Mouse (Mus musculus) left cerebral cortex, postnatal 25 days (tissue): ENCODE data around the gene Abhd10. TPM values are rescaled to one million over a fixed set of nuclear protein-coding genes. Genes with fewer than 3 reads are reported as not detected.

Experiments
- DNase-seq, 2 experiments: peaks; one replicate each; pipeline ENCODE4 v3.0.0; 2022; ENCODE audit warnings: low spot score in 2 of 2, mixed read lengths in 1 of 2
- intact Hi-C: fragments of 180-260 bp; cut with DNase I; formaldehyde crosslinking; loops from one replicate; pipeline ENCODE4 v1.15.1; 2025
- total RNA-seq, 2 experiments: library from RNA; stranded (reverse); gene quantifications; 2 replicates each; pipeline ENCODE4 v1.2.3; 2021

Abhd10 gene
- total RNA-seq, 2 experiments from 2014 or later, result 23.0 to 25.4 TPM

DNA sequence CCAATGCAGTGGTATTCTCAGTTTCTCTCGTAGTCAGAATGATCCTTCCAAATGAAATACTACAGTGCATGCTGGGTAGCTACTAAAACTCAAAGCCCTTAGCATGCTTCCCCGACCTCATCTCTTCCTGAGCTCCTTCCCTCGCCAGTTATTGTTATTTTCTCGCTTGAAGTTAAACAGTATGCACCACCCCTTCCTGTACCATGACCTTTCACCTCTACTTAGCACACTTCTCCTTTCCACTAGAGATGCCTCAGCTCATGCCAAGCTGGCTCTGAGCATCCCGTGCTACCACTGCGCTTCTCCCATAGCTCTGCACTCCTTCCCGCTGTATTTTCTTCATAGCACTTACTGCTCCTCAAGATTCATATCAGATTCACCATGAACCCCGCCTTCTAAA, 4.9 kb downstream of the Abhd10 start:
- intact Hi-C loops, result no loop called here
- no peak for DNase-seq

DNA sequence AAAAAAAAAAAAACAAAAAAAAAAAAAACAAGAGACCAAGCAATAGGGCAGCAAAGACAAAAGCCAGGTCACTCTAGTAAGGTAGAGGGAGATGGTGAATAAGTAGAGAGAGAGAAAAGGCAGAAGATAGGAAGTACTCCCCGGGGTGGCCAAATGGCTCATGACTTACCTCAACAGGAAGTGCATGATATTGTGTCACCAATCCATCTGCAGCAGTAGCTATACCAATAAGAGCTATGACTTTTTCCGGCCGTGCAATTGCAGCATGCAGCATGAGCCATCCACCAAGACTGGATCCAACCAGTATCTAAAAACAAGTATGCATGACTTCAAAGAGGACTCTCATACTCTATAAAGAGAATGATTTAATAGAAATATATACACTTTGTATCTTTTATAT, 6.0 kb downstream of the Abhd10 start:
- intact Hi-C loops, result no loop called here
- DNase-seq, result no peak

DNA sequence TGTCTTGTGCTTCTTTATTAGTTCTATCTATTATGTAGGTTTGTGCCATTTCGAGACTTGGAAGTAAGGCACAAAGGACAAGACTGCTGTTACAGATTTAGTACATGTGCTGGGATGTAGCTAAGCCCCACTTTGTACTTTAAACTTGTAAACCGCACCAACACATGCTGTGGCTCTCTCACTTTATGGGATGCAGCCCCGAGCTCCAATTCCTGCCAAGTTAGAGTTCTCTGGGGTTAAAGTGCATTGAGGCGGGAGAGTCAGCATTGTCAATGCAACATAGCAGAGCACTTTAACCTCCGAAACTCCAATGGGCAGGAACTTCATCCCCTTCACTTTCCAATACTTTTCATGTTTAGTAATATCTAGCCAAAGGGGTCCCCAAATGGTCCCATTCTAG, 13.6 kb downstream of the Abhd10 start:
- intact Hi-C loops, result no loop called here
- no peak for DNase-seq

- intact Hi-C loops, result loop anchor here (1.0 kb wide), 1 partner anchor 18 kb away; the partner anchor contains the start of gene Abhd10
These were observed 18.0 kb downstream of the Abhd10 start for GRCm38 (mm10) chr16:45724742-45725102.

DNA sequence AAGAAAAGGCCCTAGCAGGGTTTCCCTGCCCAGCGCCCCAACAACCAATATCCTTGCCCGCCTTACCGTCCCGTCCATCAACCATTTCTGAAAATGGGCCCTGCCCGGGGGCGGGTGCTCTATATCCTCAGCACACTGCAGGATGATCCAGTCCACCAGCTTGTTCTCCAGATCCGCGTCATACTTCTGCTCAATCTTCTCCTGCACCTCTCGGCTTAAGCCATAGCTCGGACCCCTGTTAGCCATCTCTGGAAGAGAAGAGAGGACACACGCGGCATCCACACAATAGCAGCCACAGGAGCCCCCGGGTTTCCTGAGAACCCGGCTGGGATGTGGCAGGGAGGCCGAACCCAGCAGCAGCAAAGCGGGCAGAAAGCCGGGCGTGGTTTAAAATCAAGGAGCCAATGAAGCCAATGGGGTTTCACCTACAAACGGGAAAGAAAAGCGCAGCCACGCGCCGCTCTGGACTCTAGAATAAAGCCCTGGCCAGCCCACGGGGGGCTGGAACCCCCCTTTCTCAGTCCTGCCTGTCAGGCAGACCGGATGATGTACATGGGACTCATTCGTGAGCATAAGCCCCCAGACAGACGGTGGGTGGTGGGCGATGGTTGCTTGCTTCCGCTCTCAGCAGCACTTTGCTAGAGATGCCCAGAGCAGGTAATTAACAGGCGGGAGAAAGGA, 18.6 kb downstream of the Abhd10 start, which contains the start of gene Tagln3:
TSS of gene Tagln3 (minus strand) at position 548 of the 681 bp plus-strand sequence.
- intact Hi-C loops, result loop anchor here (1.0 kb wide), 1 partner anchor 18 kb away; the partner anchor contains the start of gene Abhd10
- peak; percentile 83 to 89 for DNase-seq

More at GRCm38 (mm10) chr16:45724742-45725102, 18.0 kb downstream of the Abhd10 start:
- DNase-seq, result no peak

GRCm38 (mm10) chr16:45723172-45723901, 19.4 kb downstream of the Abhd10 start:
- intact Hi-C loops, result loop anchor here (2.0 kb wide), 1 partner anchor 33 kb away; no protein-coding TSS in a partner anchor
- peak; percentile 42 to 63 for DNase-seq

GRCm38 (mm10) chr16:45722460-45722951, 20.2 kb downstream of the Abhd10 start:
- intact Hi-C loops, result loop anchor here (2.0 kb wide), 1 partner anchor 32 kb away; no protein-coding TSS in a partner anchor
- peak; percentile 50 to 76 for DNase-seq

DNA sequence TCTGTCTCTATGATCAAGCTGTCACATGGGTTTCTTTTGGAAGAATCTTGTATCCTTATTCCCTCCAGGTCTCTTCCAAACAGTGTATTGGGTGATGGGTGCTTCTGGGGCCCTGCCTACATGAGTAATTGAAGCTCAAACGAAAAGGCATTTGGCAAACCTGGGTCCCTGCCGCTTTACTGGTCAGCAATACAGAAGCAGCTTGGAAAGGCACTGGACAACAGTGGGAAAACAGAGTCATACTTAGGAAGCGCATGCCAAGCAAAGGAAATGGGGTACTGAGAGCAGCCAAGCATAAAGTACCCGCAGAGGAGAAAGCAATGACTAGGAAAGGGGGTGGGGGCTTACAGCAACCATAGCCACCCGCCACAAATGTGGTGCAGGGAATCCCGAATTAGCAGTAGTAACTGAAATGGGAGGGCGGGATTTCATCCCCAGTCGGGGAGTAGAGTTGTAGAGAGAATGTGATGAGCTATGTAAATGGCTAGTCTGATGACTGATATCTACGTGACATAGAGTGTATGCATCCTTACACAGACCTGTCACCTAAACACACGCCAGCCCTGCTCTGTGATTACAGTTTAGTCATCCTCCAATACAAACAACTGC, 22.6 kb downstream of the Abhd10 start:
- intact Hi-C loops, result no loop called here
- no peak for DNase-seq

DNA sequence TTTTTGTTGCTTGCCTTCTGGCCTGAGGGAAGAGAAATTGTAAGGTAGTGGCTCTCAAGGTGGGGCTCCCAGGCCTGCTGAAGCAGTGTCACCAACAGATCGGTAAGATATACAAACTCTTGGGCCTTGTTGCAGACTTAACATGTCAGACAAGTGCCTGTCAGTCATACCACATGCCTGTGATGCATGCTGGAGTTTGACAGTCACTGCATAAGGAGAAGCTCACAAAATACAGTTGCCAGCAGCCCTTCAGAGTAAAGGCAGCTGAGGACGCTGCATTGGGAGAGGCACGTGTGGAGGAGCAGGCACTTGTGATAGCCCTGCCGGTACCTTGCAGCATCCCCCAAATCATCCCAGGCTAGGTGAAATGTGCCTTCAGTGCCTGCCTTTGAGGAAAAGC, 24.5 kb downstream of the Abhd10 start:
- no peak for DNase-seq
- intact Hi-C loops, result no loop called here

GRCm38 (mm10) chr16:45714489-45715150, 28.1 kb downstream of the Abhd10 start:
- intact Hi-C loops, result no loop called here
- peak in 1 of 2 experiments; percentile 53 for DNase-seq

GRCm38 (mm10) chr16:45713878-45714277, 28.9 kb downstream of the Abhd10 start:
- no peak for DNase-seq
- intact Hi-C loops, result no loop called here

GRCm38 (mm10) chr16:45713261-45713660, 29.5 kb downstream of the Abhd10 start:
- no peak for DNase-seq
- intact Hi-C loops, result no loop called here

DNA sequence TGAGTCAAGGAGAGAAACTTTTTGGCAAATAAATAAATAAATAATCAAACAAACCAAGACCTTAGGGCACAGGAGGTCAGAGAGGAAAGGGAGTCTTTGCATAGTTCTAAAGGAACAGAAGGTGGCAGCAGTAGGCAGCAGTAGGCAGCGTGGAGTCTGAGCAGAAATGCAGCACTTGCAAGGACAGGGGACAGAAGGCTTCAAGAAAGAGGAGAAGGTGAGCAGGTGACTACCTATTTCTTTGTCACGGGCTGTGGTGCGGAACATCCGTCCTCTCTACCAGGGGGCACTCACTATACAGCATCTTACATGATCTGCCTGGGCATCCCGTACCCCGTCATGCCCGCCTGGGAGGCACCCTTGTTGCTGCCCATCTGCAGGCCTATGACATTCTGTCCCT, 31.5 kb downstream of the Abhd10 start:
- peak in 1 of 2 experiments; percentile 25 for DNase-seq

DNA sequence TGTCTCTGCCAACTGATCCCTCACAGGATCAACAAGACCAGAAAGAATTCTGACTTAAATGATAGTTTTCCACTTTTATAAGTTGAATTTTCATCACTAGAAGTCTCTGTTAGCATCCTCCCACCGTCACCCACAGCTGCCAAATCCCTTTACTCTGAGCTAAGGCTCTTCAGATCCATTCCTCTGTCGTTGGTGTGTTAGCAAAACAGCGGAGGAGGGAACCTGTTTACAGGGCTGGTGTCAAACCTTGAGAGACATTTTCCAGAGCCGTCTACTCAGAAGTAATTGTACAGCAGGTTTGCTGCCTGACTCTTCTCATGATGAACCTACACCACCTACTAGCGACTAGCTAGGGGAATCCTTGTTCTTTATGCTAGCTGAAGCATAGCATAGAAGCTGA, 43.5 kb downstream of the Abhd10 start:
- intact Hi-C loops, result no loop called here
- DNase-seq, result no peak

More for the DNA sequence above, 31.5 kb downstream of the Abhd10 start:
- intact Hi-C loops, result no loop called here

DNA sequence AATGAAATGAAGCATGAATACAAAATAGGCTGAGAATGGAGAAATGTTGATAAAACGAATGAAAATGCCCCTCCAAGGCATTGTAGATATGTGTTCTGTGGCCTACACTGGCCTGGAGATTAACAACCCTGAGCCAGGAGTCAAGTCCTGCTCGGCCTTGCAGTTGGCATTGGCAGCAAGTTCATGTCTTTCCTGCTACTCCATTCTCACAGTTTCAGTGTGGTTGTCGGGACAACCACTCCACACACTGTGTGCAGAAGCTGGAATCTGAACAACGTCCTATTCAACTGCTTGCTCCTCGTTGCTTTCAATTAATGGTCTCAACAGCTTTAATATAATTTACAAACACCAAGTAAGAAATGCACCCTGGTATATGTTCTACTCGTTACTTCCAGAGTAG, 44.8 kb downstream of the Abhd10 start:
- intact Hi-C loops, result no loop called here
- no peak for DNase-seq

- DNase-seq, result no peak
- intact Hi-C loops, result no loop called here
These were observed 47.2 kb downstream of the Abhd10 start for GRCm38 (mm10) chr16:45695445-45696160.

DNA sequence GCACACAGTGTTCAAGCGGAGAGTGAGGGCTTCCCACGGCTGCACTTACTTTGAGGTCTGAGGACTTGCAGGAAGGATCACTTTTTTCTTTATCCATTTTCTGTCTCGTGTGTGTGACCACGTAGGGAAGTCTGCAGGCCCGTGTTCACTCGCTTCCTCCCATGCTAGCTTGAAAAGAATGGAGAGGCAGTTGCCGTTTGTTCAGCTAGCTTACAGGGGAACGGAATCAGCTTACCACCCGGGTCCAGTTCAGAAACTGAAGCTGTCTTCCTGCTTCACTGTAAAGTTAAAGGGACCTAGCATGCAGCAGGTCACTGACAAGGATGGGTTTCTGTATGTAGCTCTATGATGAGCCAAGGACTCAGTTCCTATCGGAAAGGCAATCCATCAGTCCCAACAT, 49.2 kb downstream of the Abhd10 start, which contains the start of gene Tmprss7:
TSS of gene Tmprss7 (minus strand) at position 101 of the 400 bp plus-strand sequence.
- DNase-seq, result no peak
- intact Hi-C loops, result no loop called here

GRCm38 (mm10) chr16:45692851-45693250, 49.9 kb downstream of the Abhd10 start:
- intact Hi-C loops, result no loop called here
- peak in 1 of 2 experiments; percentile 31 for DNase-seq

- DNase-seq, result peak; percentile 54 to 85
- intact Hi-C loops, result loop anchor here (2.0 kb wide), 1 partner anchor 33 kb away; no protein-coding TSS in a partner anchor
These were observed 52.6 kb downstream of the Abhd10 start for GRCm38 (mm10) chr16:45690178-45690577.
